Mouse (Mus musculus): ENCODE measurements around the gene Zfp658.

The Zfp658 gene

GRCm38 (mm10) chr7:43562006-43562633 is at the start of gene Zfp658:
Gene Zfp658 (plus strand): TSS chr7:43562256.
- peak; percentile 86 for DNase-seq

GRCm38 (mm10) chr7:43512519-43512918 is 49.5 kb upstream of the Zfp658 start:
- no peak for DNase-seq

- DNase-seq, result no peak
These were observed 47.0 kb upstream of the Zfp658 start for GRCm38 (mm10) chr7:43515076-43515475.

GRCm38 (mm10) chr7:43518341-43518740 is 43.7 kb upstream of the Zfp658 start:
- peak; percentile 26 for DNase-seq

- no peak for DNase-seq
These were observed 39.3 kb upstream of the Zfp658 start for GRCm38 (mm10) chr7:43522776-43523175.

GRCm38 (mm10) chr7:43525313-43525712 is 36.7 kb upstream of the Zfp658 start:
- no peak for DNase-seq

GRCm38 (mm10) chr7:43530216-43530785 is 31.8 kb upstream of the Zfp658 start:
- no peak for DNase-seq

- no peak for DNase-seq
These were observed 29.0 kb upstream of the Zfp658 start for GRCm38 (mm10) chr7:43532936-43533505.

- DNase-seq, result no peak
These were observed 23.5 kb upstream of the Zfp658 start for GRCm38 (mm10) chr7:43538524-43538923.

GRCm38 (mm10) chr7:43544225-43544977 is 17.7 kb upstream of the Zfp658 start, which contains the start of gene Cd33:
Gene Cd33 (minus strand): TSS chr7:43544428.
- no peak for DNase-seq

- no peak for DNase-seq
These were observed 16.2 kb upstream of the Zfp658 start for GRCm38 (mm10) chr7:43545656-43546545.

GRCm38 (mm10) chr7:43547666-43548065 is 14.4 kb upstream of the Zfp658 start:
- DNase-seq, result peak; percentile 81

- DNase-seq, result peak; percentile 51
These were observed 13.8 kb upstream of the Zfp658 start for GRCm38 (mm10) chr7:43548206-43548605.

- no peak for DNase-seq
These were observed 8.9 kb upstream of the Zfp658 start for GRCm38 (mm10) chr7:43553153-43553552.

GRCm38 (mm10) chr7:43554550-43554949 is 7.5 kb upstream of the Zfp658 start:
- no peak for DNase-seq

GRCm38 (mm10) chr7:43555351-43555750 is 6.7 kb upstream of the Zfp658 start:
- DNase-seq, result no peak

GRCm38 (mm10) chr7:43556901-43557300 is 5.2 kb upstream of the Zfp658 start:
- DNase-seq, result no peak

- DNase-seq, result no peak
These were observed 605 bp downstream of the Zfp658 start for GRCm38 (mm10) chr7:43562651-43563070.

- DNase-seq, result no peak
These were observed 1.2 kb downstream of the Zfp658 start for GRCm38 (mm10) chr7:43563300-43563699.

- no peak for DNase-seq
These were observed 9.2 kb downstream of the Zfp658 start for GRCm38 (mm10) chr7:43571216-43571615.

GRCm38 (mm10) chr7:43579440-43580171 is 17.6 kb downstream of the Zfp658 start, which contains the start of gene Zfp719:
Gene Zfp719 (plus strand): TSS chr7:43579610.
- DNase-seq, result peak; percentile 96

GRCm38 (mm10) chr7:43580526-43580925 is 18.5 kb downstream of the Zfp658 start:
- DNase-seq, result peak; percentile 51

All from cerebellum, adult 11-12 months (tissue).